16 mouse cellular contexts compared by ENCODE assay signal in genomic region chr2:151574607-151575006, GRCm38 (mm10). TPM values are rescaled to one million over a fixed set of nuclear protein-coding genes. Genes with fewer than 3 reads are reported as not detected.
DNase-seq lines count a peak whose midpoint lies in the region; ATAC-seq and TF ChIP-seq lines count a peak whose summit lies in the region.
"Had no signal": no experiment of that assay in that cellular context is flagged by ENCODE, and none has a peak within 500 bp of the region (broad histone marks: within the 10 kb centered on the region; RNA-seq: fewer than 3 reads in every experiment).

No protein-coding gene starts in this region.

- no peak for TF ChIP-seq CTCF in cortical plate, adult 2 months (IDR thresholded peaks at IDR 0.05; ENCODE audit: extremely low read depth, insufficient read depth, low read length)
- TF ChIP-seq CTCF in intestine, postnatal 0 days (IDR thresholded peaks at IDR 0.05; ENCODE audit: low read depth): no peak

- WGBS in intestine, postnatal 0 days: 82% methylated on average over 5 of the region's 5 CpGs

- ATAC-seq in intestine, postnatal 0 days: no peak

- DNase-seq in cerebellum, adult 8-10 months: peak; percentile 12
- DNase-seq in cerebellum, postnatal 4 days (ENCODE audit: low spot score in 2 of 2): no peak
- DNase-seq in layer of hippocampus, adult 9-11 months: peak; percentile 71
- no peak for DNase-seq in layer of hippocampus, adult 9-10 months (ENCODE audit: low spot score)
- peak; percentile 71 to 76 for DNase-seq in right cerebral cortex, adult 2 months (ENCODE audit: low spot score in 2 of 2)
- no peak for DNase-seq in adrenal gland, postnatal 10 days
- DNase-seq: adrenal gland, postnatal 25 days; thymus, adult 18-20 months had no signal

- H3K4me1 ChIP-seq in cortical plate, adult 2 months (ENCODE audit: control insufficient read depth, insufficient read depth, low read length): peaks cover 8% of the 10 kb centered on the region; the same call in 1 of the 2 replicates
- H3K4me1 ChIP-seq in intestine, postnatal 0 days (replicated peaks; ENCODE audit: control insufficient read depth, insufficient read depth, low read length): no peaks in the 10 kb centered on the region
- H3K4me1 ChIP-seq: intestine, embryonic 15.5 days had no signal

- no peaks in the 10 kb centered on the region for H3K9me3 ChIP-seq in intestine, postnatal 0 days (ENCODE audit: control insufficient read depth)
- H3K9me3 ChIP-seq: embryonic facial prominence, embryonic 12.5 days; heart, embryonic 15.5 days; hindbrain, embryonic 10.5 days; intestine, embryonic 15.5 days; limb, embryonic 13.5 days; neural tube, embryonic 12.5 days had no signal

- no peaks in the 10 kb centered on the region for H3K27me3 ChIP-seq in intestine, postnatal 0 days (replicated peaks; ENCODE audit: control insufficient read depth, insufficient read depth, low read length)
- H3K27me3 ChIP-seq: intestine, embryonic 15.5 days; limb, embryonic 13.5 days; neural tube, embryonic 12.5 days had no signal

- no peaks in the 10 kb centered on the region for H3K36me3 ChIP-seq in intestine, postnatal 0 days (ENCODE audit: control insufficient read depth, insufficient read depth)
- H3K36me3 ChIP-seq: embryonic facial prominence, embryonic 12.5 days; heart, embryonic 15.5 days; hindbrain, embryonic 10.5 days; intestine, embryonic 15.5 days; neural tube, embryonic 12.5 days had no signal

- H3K4me3 ChIP-seq in cortical plate, adult 2 months (ENCODE audit: insufficient read depth, low read length): no peak overlapping the region
- H3K4me3 ChIP-seq in intestine, postnatal 0 days (ENCODE audit: low read depth, low read length): no peak overlapping the region
- H3K4me3 ChIP-seq: embryonic facial prominence, embryonic 12.5 days; intestine, embryonic 15.5 days; neural tube, embryonic 12.5 days had no signal

- TF ChIP-seq POLR2A in cortical plate, adult 2 months (IDR thresholded peaks at IDR 0.05; ENCODE audit: extremely low read depth, insufficient read depth, low read length): peak; percentile 56

- H3K27ac ChIP-seq in cortical plate, adult 2 months (ENCODE audit: insufficient read depth, low read length): peak overlapping the region; percentile 95
- H3K27ac ChIP-seq in intestine, postnatal 0 days (ENCODE audit: low read depth, low read length): no peak overlapping the region
- H3K27ac ChIP-seq: embryonic facial prominence, embryonic 12.5 days; hindbrain, embryonic 10.5 days; intestine, embryonic 15.5 days; limb, embryonic 13.5 days; neural tube, embryonic 12.5 days had no signal

- no peak overlapping the region for H3K9ac ChIP-seq in intestine, postnatal 0 days (ENCODE audit: low read depth, low read length)
- H3K9ac ChIP-seq: embryonic facial prominence, embryonic 12.5 days; heart, embryonic 15.5 days; intestine, embryonic 15.5 days; limb, embryonic 13.5 days had no signal

- H3K4me2 ChIP-seq in intestine, postnatal 0 days (replicated peaks; ENCODE audit: low read depth): no peak overlapping the region

RNA-seq across cellular contexts. Expression of gene Sdcbp2, which starts 2.2 kb away (rescaled TPM):
- polyA plus RNA-seq in cortical plate, adult 2 months (2012; rRNA removed): 1.8 TPM in 2 replicates
- 1 to 10 TPM; 2.2 to 2.3 TPM for total RNA-seq in adrenal gland, postnatal 10 days (2021)
- 55.2 and 66.7 TPM in 2 replicates for polyA plus RNA-seq in intestine, postnatal 0 days (2015; fragmentation: Nextera tagmentation; extraction: Ambion mirVana)

RNA-seq across cellular contexts. Expression of gene Fkbp1a, which starts 32.3 kb away (rescaled TPM):
- 475 and 493 TPM in 2 replicates for polyA plus RNA-seq in cortical plate, adult 2 months (2012; rRNA removed)
- 100 to 1,000 TPM; 265 to 283 TPM for total RNA-seq in adrenal gland, postnatal 10 days (2021)
- polyA plus RNA-seq in intestine, postnatal 0 days (2015; fragmentation: Nextera tagmentation; extraction: Ambion mirVana): 370 and 377 TPM in 2 replicates

RNA-seq across cellular contexts. Expression of gene Snph, which starts 57.8 kb away (rescaled TPM):
- polyA plus RNA-seq in cortical plate, adult 2 months (2012; rRNA removed): 170 and 186 TPM in 2 replicates
- total RNA-seq in adrenal gland, postnatal 10 days (2021): 1 to 10 TPM; 6.2 to 9.1 TPM
- polyA plus RNA-seq in intestine, postnatal 0 days (2015; fragmentation: Nextera tagmentation; extraction: Ambion mirVana): 0.60 and 0.89 TPM in 2 replicates

Comparison
In these comparisons a context has a peak if more than half of its experiments do, and no peak if none do; other contexts are left out.
1. DNase-seq: peak in cerebellum, adult 8-10 months (single experiment), layer of hippocampus, adult 9-11 months (single experiment) and right cerebral cortex, adult 2 months (2 of 2); none in cerebellum, postnatal 4 days (0 of 2), layer of hippocampus, adult 9-10 months (single experiment) and adrenal gland, postnatal 10 days (single experiment).
2. RNA of gene Sdcbp2, which starts 2.2 kb away (polyA plus RNA-seq): 55.2 to 66.7 TPM in intestine, postnatal 0 days; 1.8 TPM in cortical plate, adult 2 months; every median in the first group is over 10 times any median in the second.
3. RNA of gene Snph, which starts 57.8 kb away (polyA plus RNA-seq): 170 to 186 TPM in cortical plate, adult 2 months; 0.60 to 0.89 TPM in intestine, postnatal 0 days; every median in the first group is over 10 times any median in the second.